Mouse (Mus musculus) neutrophil, adult 65 days (primary cell): ENCODE data around the gene Clca1. TPM values are rescaled to one million over a fixed set of nuclear protein-coding genes. Genes with fewer than 3 reads are reported as not detected.

Experiments used
- total RNA-seq: library from RNA; stranded (reverse); gene quantifications from 2 replicates; pipeline ENCODE4 v1.2.4, GENCODE M21; 2023

The Clca1 gene
- not detected in 2 replicates for total RNA-seq

GRCm38 (mm10) chr3:145032676-145033075 lies at the start of gene Clca1:
Gene Clca1 (minus strand): TSS chr3:145032776.

DNA sequence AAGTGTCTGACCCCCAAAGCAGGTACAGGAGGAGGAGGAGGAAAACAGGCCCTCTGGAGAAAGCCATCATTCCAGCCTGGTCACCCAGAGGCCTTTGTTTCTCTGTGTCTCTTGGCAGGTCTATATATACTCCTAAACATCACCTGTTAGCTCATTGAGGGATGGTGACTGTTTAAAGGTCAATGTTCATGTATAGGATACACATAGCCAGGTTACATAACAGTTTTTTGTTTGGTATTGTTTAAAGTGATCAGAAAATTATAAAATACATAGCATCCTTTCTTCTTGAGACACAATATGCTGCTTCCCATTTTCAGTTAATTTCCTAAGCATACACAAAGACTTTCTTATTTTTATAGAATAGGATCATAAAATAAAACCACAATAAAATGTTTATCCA lies 57.6 kb downstream of the Clca1 start, which contains the start of gene Clca4a:
TSS of gene Clca4a (minus strand) at position 101 of the 400 bp plus-strand sequence.

Other genes with a start within 250 kb of the Clca1 start
- not detected in 2 replicates for gene Clca3a2, start 213.3 kb downstream of the Clca1 start, total RNA-seq
- gene Clca3b, start 183.4 kb downstream of the Clca1 start, total RNA-seq, result not detected in 2 replicates
- gene Clca4b, start 100.2 kb downstream of the Clca1 start, total RNA-seq, result not detected in 2 replicates
- not detected in 2 replicates for gene Clca4a, start 57.7 kb downstream of the Clca1 start, total RNA-seq
- gene Clca2, start 66.7 kb upstream of the Clca1 start, total RNA-seq, result not detected in 2 replicates
- 4.9 and 5.3 TPM in 2 replicates for gene Odf2l, start 85.8 kb upstream of the Clca1 start, total RNA-seq